Mouse (Mus musculus): ENCODE measurements around the gene Asic2. TPM values are rescaled to one million over a fixed set of nuclear protein-coding genes. Genes with fewer than 3 reads are reported as not detected.

The Asic2 gene
- total RNA-seq, 2 experiments from 2014 or later = 58.4 to 61.0 TPM

DNA sequence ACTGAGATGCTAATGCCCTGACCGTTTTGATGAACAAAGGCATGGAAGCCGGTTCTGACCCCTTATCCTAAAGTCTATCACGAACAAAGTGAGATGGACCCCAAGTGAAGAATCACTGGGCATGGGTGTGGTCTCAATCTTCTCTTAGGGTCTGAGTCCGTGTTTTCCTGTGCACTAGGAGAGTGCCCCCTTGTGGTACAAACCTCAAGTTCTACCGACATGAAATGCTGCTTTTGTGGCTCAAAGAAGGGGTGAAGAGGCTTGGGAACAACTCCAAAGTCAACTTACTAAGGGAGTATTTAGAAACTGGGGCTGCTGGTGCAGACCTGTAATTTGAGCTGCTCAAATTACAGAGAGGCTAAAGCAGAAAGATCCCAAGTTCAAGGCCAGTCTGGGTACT is 1116.4 kb downstream of the Asic2 start:
- no peak for DNase-seq (ENCODE audit: extremely low spot score in 1 of 2, low spot score in 1 of 2)

DNA sequence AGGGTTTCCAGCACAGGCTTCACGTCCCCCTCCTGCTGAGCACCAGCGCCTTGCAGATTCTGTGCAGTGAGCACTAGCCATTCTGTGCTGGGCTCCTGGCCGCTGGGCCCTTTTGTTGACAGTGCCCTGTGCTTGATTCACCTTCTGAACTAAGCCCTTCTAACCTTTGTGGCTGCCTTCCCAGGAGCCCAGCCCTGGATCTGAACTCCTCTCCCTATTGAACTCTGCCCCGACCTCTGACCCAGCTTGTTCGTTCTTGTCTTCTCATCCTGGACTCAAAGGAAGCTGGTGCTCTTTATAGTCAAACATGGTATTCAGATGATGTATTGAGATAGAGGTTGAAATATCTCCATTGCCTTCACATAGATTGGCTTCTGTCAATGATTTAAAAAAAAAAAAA is 1120.1 kb downstream of the Asic2 start:
- no peak for DNase-seq (ENCODE audit: extremely low spot score in 1 of 2, low spot score in 1 of 2)

DNA sequence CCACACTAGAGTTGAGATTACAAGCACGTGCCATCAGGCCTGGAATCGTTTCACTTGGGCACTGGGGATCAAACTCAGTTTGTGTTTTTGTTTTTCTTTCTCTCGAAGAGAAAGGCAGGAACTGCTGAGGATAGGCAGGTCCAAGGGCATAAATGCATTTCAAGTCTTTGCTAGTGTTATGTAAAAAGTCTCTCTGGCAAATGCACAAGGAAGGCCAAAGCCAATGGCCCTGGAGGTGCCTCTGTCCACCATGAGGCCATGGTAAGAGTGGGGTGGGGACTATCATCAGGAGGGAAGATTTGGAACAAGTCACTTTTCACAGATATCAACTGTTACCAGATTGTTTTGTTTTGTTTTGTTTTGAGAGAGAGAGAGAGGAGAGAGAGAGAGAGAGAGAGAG is 1122.1 kb downstream of the Asic2 start:
- DNase-seq (ENCODE audit: extremely low spot score in 1 of 2, low spot score in 1 of 2) = no peak

DNA sequence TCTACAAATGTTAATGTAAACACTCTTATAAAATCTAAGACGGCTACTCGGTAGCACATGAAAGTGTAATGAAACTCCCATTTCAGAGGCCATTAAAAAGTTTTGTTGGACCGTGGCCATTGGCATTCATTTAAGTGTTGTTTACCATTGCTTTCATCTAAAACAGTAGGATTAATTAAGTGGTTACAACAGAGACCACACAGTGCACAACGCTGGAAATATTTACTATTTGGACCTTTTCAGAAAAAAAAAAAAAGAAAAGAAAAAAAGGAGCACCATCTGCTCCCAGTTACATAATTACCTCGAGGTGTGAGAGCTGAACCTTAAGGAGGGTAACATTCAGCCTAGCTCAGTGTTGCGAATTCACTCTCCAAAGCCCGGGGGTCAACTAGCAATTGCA is 1122.8 kb downstream of the Asic2 start:
- no peak for DNase-seq (ENCODE audit: extremely low spot score in 1 of 2, low spot score in 1 of 2)

DNA sequence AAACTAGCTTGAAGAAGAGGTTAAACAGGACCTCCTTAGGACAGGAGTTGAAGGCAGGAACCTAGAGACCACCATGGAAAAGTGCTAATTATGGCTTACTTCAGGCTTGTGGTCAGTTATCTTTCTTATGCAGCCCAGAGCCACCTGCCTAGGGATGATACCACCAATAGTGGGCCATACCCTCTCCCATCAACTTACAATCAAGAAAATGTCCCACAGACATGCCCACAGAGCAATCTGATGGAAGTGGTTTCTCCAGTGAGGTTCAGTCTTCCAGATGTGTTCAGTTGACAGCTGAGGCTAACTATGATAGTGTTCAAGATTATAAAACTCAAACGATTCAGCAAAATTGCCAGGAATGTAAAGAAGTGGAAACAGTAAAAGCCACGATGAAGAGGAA is 1124.8 kb downstream of the Asic2 start:
- DNase-seq (ENCODE audit: extremely low spot score in 1 of 2, low spot score in 1 of 2) = no peak

DNA sequence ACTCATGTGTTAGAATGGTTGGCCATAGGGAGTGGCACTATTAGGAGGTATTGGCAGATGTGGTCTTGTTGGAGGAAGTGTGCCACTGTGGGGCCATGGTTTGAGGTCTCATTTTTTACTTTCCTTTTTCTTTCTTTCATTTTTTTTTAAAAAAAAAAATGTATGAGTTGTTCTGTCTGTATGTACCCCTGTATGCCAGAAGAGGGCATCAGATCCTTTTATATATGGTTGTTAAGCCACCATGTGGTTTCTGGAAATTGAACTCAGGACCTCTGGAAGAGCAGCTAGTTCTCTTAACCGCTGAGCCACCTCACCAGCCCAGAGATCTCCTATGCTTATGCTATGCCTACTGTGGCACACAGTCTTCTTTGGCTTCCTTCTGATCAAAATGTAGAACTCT is 1129.5 kb downstream of the Asic2 start:
- DNase-seq (ENCODE audit: extremely low spot score in 1 of 2, low spot score in 1 of 2) = no peak

DNA sequence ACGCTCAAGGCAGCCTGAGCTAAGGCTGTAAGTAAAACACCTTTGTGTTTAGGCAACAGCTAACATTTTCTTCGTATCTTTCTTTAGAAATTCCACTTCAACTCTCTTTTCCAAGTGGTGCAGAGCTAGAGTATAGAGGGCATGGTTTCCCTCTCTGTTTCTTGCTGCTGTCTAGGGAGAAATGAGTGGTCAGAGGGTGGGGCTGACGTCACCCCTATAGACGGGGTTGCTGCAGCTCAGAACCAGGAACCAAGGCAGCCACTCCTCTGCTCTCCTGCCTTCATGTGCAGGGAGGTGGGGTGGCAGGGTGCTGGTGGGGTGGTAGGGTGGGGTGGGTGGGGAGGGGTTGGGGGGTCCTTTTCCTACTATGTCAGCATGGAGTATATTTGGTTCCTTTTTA is 1132.4 kb downstream of the Asic2 start:
- no peak for DNase-seq (ENCODE audit: extremely low spot score in 1 of 2, low spot score in 1 of 2)

DNA sequence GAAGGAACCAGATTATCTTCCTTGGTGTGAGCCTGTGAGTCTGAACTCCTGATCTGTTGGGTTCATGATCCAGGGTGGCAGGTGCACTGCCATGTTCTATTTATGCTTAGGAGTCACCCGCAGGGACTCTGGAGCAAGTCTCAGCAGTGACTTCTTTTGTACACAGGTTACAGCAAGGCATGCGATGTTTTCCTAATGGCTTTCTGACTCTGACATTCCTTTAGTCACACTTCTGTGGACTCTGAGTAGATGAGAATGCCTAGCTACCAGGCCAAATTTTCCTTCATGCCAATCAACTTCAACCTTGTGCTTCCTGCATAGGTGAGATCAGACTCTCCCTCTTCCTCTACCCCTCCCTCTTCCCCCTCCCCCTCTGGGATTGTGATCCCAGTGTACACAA is 1132.9 kb downstream of the Asic2 start:
- no peak for DNase-seq (ENCODE audit: extremely low spot score in 1 of 2, low spot score in 1 of 2)

Other genes with a start within 250 kb of the Asic2 start
- under 1 TPM; 0.12 to 0.15 TPM for gene 5530401A14Rik, start 107.8 kb downstream of the Asic2 start, total RNA-seq (2021)
- gene Ccl2, start 67.1 kb upstream of the Asic2 start, total RNA-seq (2021) = not detected
- gene Gm17268, start 70.1 kb upstream of the Asic2 start, total RNA-seq (2021) = not detected
- gene Ccl7, start 77.3 kb upstream of the Asic2 start, total RNA-seq (2021) = not detected
- gene Ccl11, start 89.4 kb upstream of the Asic2 start, total RNA-seq (2021) = under 1 TPM; 0.34 to 0.35 TPM
- not detected for gene Ccl12, start 133.4 kb upstream of the Asic2 start, total RNA-seq (2021)
- gene Ccl8, start 146.7 kb upstream of the Asic2 start, total RNA-seq (2021) = not detected

All from layer of hippocampus, postnatal 25 days (tissue).